9 mouse cellular contexts compared by ENCODE assay signal in genomic region chr15:86122261-86122949, GRCm38 (mm10).
DNase-seq lines count a peak whose midpoint lies in the region; ATAC-seq lines count a peak whose summit lies in the region.
"Had no signal": no experiment of that assay in that cellular context is flagged by ENCODE, and none has a peak within 500 bp of the region (broad histone marks: within the 10 kb centered on the region; RNA-seq: fewer than 3 reads in every experiment).

No protein-coding gene starts in this region.

- no peak overlapping the region for H3K9ac ChIP-seq in midbrain, embryonic 11.5 days (ENCODE audit: low read length)
- H3K9ac ChIP-seq in intestine, embryonic 15.5 days, result no peak overlapping the region

- no peak for DNase-seq in midbrain, embryonic 10.5 days (ENCODE audit: low spot score)
- no peak for DNase-seq in midbrain, embryonic 11.5 days (ENCODE audit: low spot score, missing footprints)
- DNase-seq in cerebellum, adult 11 months, result peak; percentile 70
- DNase-seq in gastrocnemius, postnatal 25 days, result peak; percentile 82
- DNase-seq in lung, postnatal 36 days, result peak; percentile 44
- DNase-seq in spleen, postnatal 36 days (ENCODE audit: low spot score in 2 of 2), result no peak
- no peak for DNase-seq in spleen, adult 12 weeks (ENCODE audit: low spot score)

- H3K4me2 ChIP-seq in midbrain, embryonic 11.5 days, result no peak overlapping the region
- no peak overlapping the region for H3K4me2 ChIP-seq in intestine, embryonic 15.5 days (replicated peaks)

- no peaks in the 10 kb centered on the region for H3K9me3 ChIP-seq in midbrain, embryonic 10.5 days (replicated peaks)
- no peaks in the 10 kb centered on the region for H3K9me3 ChIP-seq in midbrain, embryonic 11.5 days (ENCODE audit: control insufficient read depth, low read length)
- no peaks in the 10 kb centered on the region for H3K9me3 ChIP-seq in intestine, embryonic 15.5 days

- no peak for ATAC-seq in midbrain, embryonic 11.5 days (ENCODE audit: low FRiP score)
- no peak for ATAC-seq in intestine, embryonic 15.5 days

- no peaks in the 10 kb centered on the region for H3K27me3 ChIP-seq in midbrain, embryonic 10.5 days (ENCODE audit: low read depth, poor library complexity, severe bottlenecking)
- no peaks in the 10 kb centered on the region for H3K27me3 ChIP-seq in midbrain, embryonic 11.5 days (ENCODE audit: control insufficient read depth, insufficient read depth, low read length)
- no peaks in the 10 kb centered on the region for H3K27me3 ChIP-seq in intestine, embryonic 15.5 days (replicated peaks)

- no peak overlapping the region for H3K4me3 ChIP-seq in midbrain, embryonic 10.5 days
- H3K4me3 ChIP-seq in midbrain, embryonic 11.5 days (ENCODE audit: low read depth, low read length), result no peak overlapping the region
- H3K4me3 ChIP-seq in intestine, embryonic 15.5 days (replicated peaks), result no peak overlapping the region

- H3K27ac ChIP-seq in midbrain, embryonic 10.5 days (replicated peaks), result 0 out of 2 replicates have a peak overlapping the region, but pooled peaks have one; percentile 6
- no peak overlapping the region for H3K27ac ChIP-seq in midbrain, embryonic 11.5 days (ENCODE audit: low read depth, low read length)
- no peak overlapping the region for H3K27ac ChIP-seq in intestine, embryonic 15.5 days
- H3K27ac ChIP-seq: kidney, postnatal 0 days had no signal

- 93% methylated on average over 9 of the region's 9 CpGs for WGBS in midbrain, embryonic 10.5 days
- WGBS in midbrain, embryonic 11.5 days, result 92% methylated on average over 9 of the region's 9 CpGs
- WGBS in intestine, embryonic 15.5 days, result 92% methylated on average over 9 of the region's 9 CpGs

- peaks cover 73% of the 10 kb centered on the region for H3K36me3 ChIP-seq in midbrain, embryonic 10.5 days
- H3K36me3 ChIP-seq in midbrain, embryonic 11.5 days (ENCODE audit: control insufficient read depth, insufficient read depth, low read length), result peaks cover 7% of the 10 kb centered on the region; the same call in 1 of the 2 replicates
- peaks cover 15% of the 10 kb centered on the region; the same call in 1 of the 2 replicates for H3K36me3 ChIP-seq in intestine, embryonic 15.5 days

- peaks cover 26% of the 10 kb centered on the region for H3K4me1 ChIP-seq in midbrain, embryonic 10.5 days
- H3K4me1 ChIP-seq in midbrain, embryonic 11.5 days (ENCODE audit: control insufficient read depth, insufficient read depth, low read length), result no peaks in the 10 kb centered on the region
- H3K4me1 ChIP-seq in intestine, embryonic 15.5 days (replicated peaks), result peaks cover 7% of the 10 kb centered on the region; the same call in 1 of the 2 replicates

Comparison
In these comparisons a context has a peak if more than half of its experiments do, and no peak if none do; other contexts are left out.
1. DNase-seq: peak in cerebellum, adult 11 months (single experiment), gastrocnemius, postnatal 25 days (single experiment) and lung, postnatal 36 days (single experiment); none in midbrain, embryonic 10.5 days (single experiment), midbrain, embryonic 11.5 days (single experiment), spleen, postnatal 36 days (0 of 2) and spleen, adult 12 weeks (single experiment).